Mouse (Mus musculus): ENCODE measurements around the gene Slc15a3.

Slc15a3 gene

GRCm38 (mm10) chr19:10870676-10871075 is 31.1 kb downstream of the Slc15a3 start:
- DNase-seq, result no peak

GRCm38 (mm10) chr19:10871328-10871961 is 31.9 kb downstream of the Slc15a3 start:
- DNase-seq, result peak in 1 of 2 experiments; percentile 19

- no peak for DNase-seq
Measured at GRCm38 (mm10) chr19:10878201-10878837, 38.8 kb downstream of the Slc15a3 start.

- peak; percentile 57 to 74 for DNase-seq
Measured at GRCm38 (mm10) chr19:10880085-10880974, 40.8 kb downstream of the Slc15a3 start.

- DNase-seq, result no peak
Measured at GRCm38 (mm10) chr19:10880975-10881425, 41.5 kb downstream of the Slc15a3 start.

- DNase-seq, result peak; percentile 94 to 96
Measured at GRCm38 (mm10) chr19:10881426-10882154, 42.1 kb downstream of the Slc15a3 start, which contains the start of gene Tmem109. Tmem109 (minus strand) TSS chr19:10882001.

GRCm38 (mm10) chr19:10892201-10892600 is 52.7 kb downstream of the Slc15a3 start:
- no peak for DNase-seq

GRCm38 (mm10) chr19:10895016-10895528 is 55.5 kb downstream of the Slc15a3 start, which contains the start of gene Prpf19:
Prpf19 (plus strand) TSS chr19:10895231.
- DNase-seq, result peak; percentile 98 to 99

GRCm38 (mm10) chr19:10895708-10896107 is 56.2 kb downstream of the Slc15a3 start:
- DNase-seq, result peak in 1 of 2 experiments; percentile 21

GRCm38 (mm10) chr19:10896849-10897248 is 57.3 kb downstream of the Slc15a3 start:
- no peak for DNase-seq

GRCm38 (mm10) chr19:10897491-10897890 is 58.0 kb downstream of the Slc15a3 start:
- DNase-seq, result no peak

- DNase-seq, result no peak
Measured at GRCm38 (mm10) chr19:10900315-10900714, 60.8 kb downstream of the Slc15a3 start.

- DNase-seq, result no peak
Measured at GRCm38 (mm10) chr19:10901046-10901445, 61.5 kb downstream of the Slc15a3 start.

- DNase-seq, result no peak
Measured at GRCm38 (mm10) chr19:10904512-10904911, 65.0 kb downstream of the Slc15a3 start.

- peak; percentile 77 to 82 for DNase-seq
Measured at GRCm38 (mm10) chr19:10904927-10905727, 65.6 kb downstream of the Slc15a3 start.

GRCm38 (mm10) chr19:10905728-10906000 is 66.1 kb downstream of the Slc15a3 start:
- no peak for DNase-seq

GRCm38 (mm10) chr19:10907891-10908290 is 68.4 kb downstream of the Slc15a3 start:
- DNase-seq, result peak; percentile 64 to 76
